Mouse (Mus musculus): ENCODE measurements around the gene Krt87.

Krt87 gene

DNA sequence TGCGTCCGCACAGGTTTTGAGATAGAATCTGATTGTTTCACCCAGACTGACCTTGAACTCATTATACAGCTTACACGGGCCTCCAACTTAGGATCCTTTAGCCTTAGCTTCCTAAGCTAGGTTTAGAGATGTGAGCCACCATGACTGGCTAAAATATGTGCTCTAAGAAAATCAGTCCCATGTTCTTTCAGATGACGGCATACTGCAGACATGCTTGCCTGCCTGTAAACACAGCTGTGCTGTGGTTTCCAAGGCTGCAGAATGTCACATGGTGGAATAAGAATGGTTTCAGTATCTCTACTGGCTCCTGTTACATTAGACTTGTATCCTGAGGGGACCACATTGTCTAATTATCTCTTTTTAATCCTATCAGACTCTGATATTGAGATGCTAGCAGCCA, 19.7 kb downstream of the Krt87 start:
- DNase-seq (ENCODE audit: low read depth in 2 of 2, low spot score in 2 of 2), result no peak

- DNase-seq (ENCODE audit: low read depth in 2 of 2, low spot score in 2 of 2), result no peak
These were observed 23.6 kb downstream of the Krt87 start for GRCm38 (mm10) chr15:101414807-101415565.

DNA sequence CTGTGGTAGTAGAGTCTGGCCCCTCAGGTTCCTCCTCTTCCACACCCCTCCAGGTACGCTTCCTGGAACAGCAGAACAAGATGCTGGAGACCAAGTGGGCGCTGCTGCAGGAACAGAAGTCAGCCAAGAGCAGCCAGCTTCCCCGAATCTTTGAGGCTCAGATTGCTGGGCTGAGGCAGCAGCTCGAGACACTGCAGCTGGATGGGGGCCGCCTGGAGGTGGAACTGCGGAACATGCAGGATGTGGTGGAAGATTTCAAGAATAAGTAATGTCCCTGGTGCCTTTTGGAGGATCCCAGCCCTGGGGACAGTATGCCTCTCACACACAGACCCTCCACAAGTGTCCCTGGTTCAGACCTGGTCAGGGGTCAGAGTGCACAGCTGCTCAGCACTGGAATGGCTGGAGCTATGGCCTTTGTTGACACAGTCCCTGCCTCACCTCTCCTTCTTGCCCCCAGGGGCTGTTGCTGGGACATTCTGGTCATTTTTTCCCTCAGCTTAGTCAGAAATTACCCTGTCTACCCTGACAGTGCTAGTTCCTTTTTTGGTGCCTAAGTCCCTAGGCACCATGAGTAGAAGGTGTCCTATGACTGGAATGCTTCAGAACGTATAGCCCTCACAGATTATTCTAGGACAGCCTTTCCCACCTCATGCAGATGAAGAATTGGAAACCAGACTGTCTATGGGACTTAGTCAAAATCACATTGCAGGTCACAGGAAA, 24.5 kb downstream of the Krt87 start:
- no peak for DNase-seq (ENCODE audit: low read depth in 2 of 2, low spot score in 2 of 2)

- DNase-seq (ENCODE audit: low read depth in 2 of 2, low spot score in 2 of 2), result no peak
These were observed 26.4 kb downstream of the Krt87 start for GRCm38 (mm10) chr15:101412188-101412587.

GRCm38 (mm10) chr15:101410775-101411174, 27.8 kb downstream of the Krt87 start, which contains the start of gene Krt7:
Gene Krt7 (plus strand): TSS chr15:101411043.
- no peak for DNase-seq (ENCODE audit: low read depth in 2 of 2, low spot score in 2 of 2)

GRCm38 (mm10) chr15:101398269-101398668, 40.3 kb downstream of the Krt87 start:
- no peak for DNase-seq (ENCODE audit: low read depth in 2 of 2, low spot score in 2 of 2)

DNA sequence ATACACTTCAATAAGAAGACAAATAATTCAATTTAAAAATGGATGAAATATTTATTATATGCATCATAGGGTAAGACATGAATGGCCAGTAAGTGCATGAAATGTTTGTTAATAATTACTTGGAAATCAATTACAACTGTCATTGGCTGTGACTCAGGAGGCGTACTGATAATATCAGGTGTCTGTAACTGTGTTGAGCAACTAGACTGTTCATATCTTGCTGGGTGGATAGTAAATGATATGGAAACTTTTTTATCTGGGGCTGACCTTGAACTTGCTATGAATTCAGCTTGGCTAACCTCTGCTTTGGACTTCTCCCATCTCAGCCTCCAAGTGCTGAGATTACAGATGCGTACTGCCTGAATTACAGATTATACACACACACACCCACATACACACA, 40.9 kb downstream of the Krt87 start:
- DNase-seq (ENCODE audit: low read depth in 2 of 2, low spot score in 2 of 2), result no peak

DNA sequence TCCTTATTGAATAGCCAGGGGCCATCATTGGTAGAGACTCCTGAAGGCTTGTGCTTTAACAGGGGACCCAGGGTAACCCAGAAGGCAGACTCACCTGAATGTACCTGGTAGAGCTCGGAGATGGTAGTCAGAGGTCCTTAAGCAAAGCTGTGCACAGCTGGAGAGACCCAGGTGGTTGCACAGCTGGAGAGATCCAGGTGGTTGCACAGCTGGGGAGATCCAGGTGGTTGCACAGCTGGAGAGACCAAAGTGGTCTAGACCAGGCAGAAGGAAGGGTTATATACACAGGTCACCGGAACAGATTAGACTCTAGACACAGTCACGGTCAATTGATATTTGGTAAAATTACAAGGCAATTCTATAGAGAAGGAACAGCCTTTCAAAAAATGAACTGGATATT, 41.7 kb downstream of the Krt87 start:
- no peak for DNase-seq (ENCODE audit: low read depth in 2 of 2, low spot score in 2 of 2)

DNA sequence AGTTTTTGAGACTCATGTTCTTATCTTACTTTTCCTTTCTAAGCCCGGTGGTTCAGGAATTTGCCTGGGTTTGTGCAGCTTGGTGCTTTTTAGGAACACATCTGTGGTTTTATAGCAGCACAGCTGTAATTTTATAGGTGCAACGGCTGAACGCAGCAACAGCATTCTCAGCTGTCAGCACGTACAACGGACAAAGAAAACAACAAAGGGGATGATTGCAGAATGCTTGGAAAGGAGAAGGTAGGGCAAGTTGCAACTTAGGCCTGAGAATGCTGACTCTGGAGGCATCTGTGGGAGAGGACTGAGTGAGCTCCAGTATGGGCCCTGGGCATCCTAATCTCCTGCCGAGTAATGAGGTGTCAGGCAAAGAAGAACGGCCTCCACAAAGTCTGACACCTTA, 42.1 kb downstream of the Krt87 start:
- DNase-seq (ENCODE audit: low read depth in 2 of 2, low spot score in 2 of 2), result no peak

GRCm38 (mm10) chr15:101394908-101395307, 43.7 kb downstream of the Krt87 start:
- DNase-seq (ENCODE audit: low read depth in 2 of 2, low spot score in 2 of 2), result no peak

DNA sequence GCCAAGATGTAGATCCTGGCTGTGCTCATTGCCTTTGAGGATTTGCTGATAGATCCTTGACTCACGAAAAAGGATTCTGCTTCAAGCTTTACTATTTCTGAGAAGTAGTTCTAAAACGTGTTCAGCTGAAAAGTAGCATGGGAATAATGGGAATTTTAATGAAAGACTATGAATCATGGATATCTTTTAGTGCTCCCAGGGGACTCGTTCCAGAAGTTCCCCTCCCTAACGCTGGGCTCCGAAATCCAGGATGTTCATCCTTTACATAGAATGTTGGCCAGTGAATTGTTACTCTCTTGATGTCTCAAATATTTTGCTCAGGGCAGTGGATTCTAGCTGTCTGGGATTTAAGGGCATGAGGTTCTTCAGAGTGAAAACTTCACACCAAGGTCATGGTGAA, 46.4 kb downstream of the Krt87 start:
- DNase-seq (ENCODE audit: low read depth in 2 of 2, low spot score in 2 of 2), result no peak

GRCm38 (mm10) chr15:101390203-101390602, 48.4 kb downstream of the Krt87 start:
- no peak for DNase-seq (ENCODE audit: low read depth in 2 of 2, low spot score in 2 of 2)

DNA sequence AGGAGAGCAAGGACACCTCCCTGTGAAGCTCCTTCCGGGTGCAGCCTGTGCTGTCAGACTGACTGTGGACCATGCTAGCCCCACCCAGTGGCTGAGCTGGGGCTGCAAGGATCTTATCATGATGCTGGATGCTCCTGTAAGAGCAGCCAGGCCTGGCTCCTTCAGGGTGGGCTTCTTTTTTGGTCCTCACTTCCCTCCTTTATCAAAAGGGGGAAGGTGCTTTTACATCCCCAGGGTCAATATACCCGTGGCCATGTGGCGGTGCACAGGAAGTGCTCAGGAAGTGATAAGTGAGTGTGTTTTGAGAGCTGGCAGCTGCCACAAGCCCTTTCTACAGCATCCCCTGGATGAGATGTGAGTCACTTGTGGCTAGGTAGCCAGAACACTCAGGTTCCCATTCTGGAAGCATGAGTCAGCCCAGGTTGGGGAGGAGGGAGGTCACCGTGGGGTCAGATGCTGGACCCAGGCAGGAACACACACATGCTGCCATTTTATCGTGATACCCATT, 50.5 kb downstream of the Krt87 start:
- peak; percentile 5 to 14 for DNase-seq (ENCODE audit: low read depth in 2 of 2, low spot score in 2 of 2)

GRCm38 (mm10) chr15:101387176-101387575, 51.4 kb downstream of the Krt87 start:
- no peak for DNase-seq (ENCODE audit: low read depth in 2 of 2, low spot score in 2 of 2)

- no peak for DNase-seq (ENCODE audit: low read depth in 2 of 2, low spot score in 2 of 2)
These were observed 53.5 kb downstream of the Krt87 start for GRCm38 (mm10) chr15:101385064-101385463.

DNA sequence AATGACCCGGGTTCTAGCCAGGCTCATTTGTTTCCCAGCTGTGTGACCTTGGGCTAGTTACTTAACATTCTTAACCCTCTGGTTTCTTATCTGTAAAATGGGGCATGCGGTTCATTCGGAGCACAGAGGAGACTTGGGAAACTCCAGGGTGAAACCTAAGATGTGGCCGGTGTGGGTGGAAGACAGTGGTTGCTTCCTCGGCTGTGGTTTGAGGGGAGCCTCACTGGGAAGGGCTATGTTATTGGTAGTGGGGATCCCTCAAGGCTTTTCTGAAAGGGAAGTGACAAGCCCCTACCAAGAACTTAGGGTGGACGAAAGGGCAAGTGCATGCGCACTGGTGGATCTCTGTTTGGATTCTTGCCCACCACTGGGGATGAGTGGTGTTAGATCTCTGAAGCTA, 54.0 kb downstream of the Krt87 start:
- DNase-seq (ENCODE audit: low read depth in 2 of 2, low spot score in 2 of 2), result no peak

DNA sequence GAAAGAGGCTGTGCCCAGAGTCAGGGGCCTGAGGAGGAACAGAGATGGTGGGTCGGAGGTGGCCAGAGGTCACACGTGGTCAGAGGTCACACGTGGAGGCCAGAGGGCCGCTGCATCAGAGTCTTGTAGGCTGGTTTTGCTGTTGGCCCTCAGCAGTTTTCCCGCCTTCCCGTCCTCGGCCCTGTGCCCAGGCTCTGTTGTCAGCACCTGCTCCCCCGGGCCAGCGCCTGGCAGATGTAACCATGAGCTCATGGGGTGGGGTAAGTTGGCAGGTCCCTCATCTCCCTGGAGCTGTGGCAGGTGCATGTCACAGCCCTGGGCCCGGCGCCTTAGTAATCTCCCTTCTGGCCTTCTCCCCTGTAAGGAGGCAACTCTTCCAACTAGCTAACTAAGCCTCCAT, 55.8 kb downstream of the Krt87 start:
- DNase-seq (ENCODE audit: low read depth in 2 of 2, low spot score in 2 of 2), result no peak

DNA sequence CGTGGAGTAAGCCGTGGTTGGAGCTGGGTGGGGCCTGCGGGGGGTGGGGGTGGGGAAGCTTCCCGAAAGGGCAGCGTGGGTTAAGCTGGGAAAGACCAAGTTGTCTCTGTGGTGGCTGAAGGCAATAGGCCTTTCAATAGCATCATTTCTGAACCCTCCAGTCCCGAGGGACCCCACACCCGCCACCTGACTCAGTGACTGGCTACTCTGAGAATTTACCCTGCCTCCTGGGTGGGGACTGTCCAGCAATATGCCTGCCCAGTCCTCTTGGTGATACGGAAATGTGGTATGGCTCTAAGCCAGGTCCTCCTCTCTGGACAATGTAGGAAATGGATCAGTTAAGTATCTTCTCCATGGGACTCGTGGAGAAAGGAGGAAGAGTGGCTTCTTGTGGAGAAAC, 56.8 kb downstream of the Krt87 start:
- no peak for DNase-seq (ENCODE audit: low read depth in 2 of 2, low spot score in 2 of 2)

All from CD8-positive naive resting alpha-beta T cell, adult 2 months (primary cell).